Mouse (Mus musculus): ENCODE results near the gene Ces3a.

- TF ChIP-seq GATA1 (IDR thresholded peaks at IDR 0.05; ENCODE audit: low read length) (no peak), TAL1 (IDR thresholded peaks at IDR 0.05; ENCODE audit: low read length) (no peak)
These were observed 49.2 kb upstream of the Ces3a start for GRCm38 (mm10) chr8:104999183-104999582.
